Mouse (Mus musculus) embryonic facial prominence, embryonic 13.5 days (tissue): ENCODE results near the gene Phactr3. TPM values are rescaled to one million over a fixed set of nuclear protein-coding genes. Genes with fewer than 3 reads are reported as not detected.

Experiments used
- ATAC-seq: fragments of 200-750 bp; cut with Nextera tagmentation; 2 replicates; pipeline ENCODE4 v1.8.0; 2017; ENCODE audit warnings: low read depth; ENCODE audit not compliant: insufficient number of reproducible peaks, insufficient read depth, low FRiP score, low TSS enrichment
- H3K27ac ChIP-seq: fragments of 300-500 bp; sonication (generic); 2 replicates; pipeline ENCODE4 v1.5.1; 2015; ENCODE audit warnings: moderate library complexity, mild to moderate bottlenecking, inconsistent platforms
- H3K27me3 ChIP-seq: fragments of 300-500 bp; sonication (generic); 2 replicates; pipeline ENCODE4 v1.6.1; 2015; ENCODE audit warnings: mild to moderate bottlenecking, inconsistent platforms
- H3K36me3 ChIP-seq: fragments of 300-500 bp; sonication (generic); 2 replicates; pipeline ENCODE4 v1.6.1; 2015; ENCODE audit warnings: mild to moderate bottlenecking, inconsistent platforms
- H3K4me1 ChIP-seq: fragments of 300-500 bp; sonication (generic); 2 replicates; pipeline ENCODE4 v1.6.1; 2015; ENCODE audit warnings: inconsistent platforms
- H3K4me2 ChIP-seq: fragments of 300-500 bp; sonication (generic); 2 replicates; pipeline ENCODE4 v1.6.1; 2015; ENCODE audit warnings: moderate library complexity, mild to moderate bottlenecking, inconsistent platforms
- H3K4me3 ChIP-seq: fragments of 300-500 bp; sonication (generic); 2 replicates; pipeline ENCODE4 v1.5.1; 2015; ENCODE audit warnings: mild to moderate bottlenecking, inconsistent platforms
- H3K9ac ChIP-seq: fragments of 300-500 bp; sonication (generic); 2 replicates; pipeline ENCODE4 v1.6.1; 2015; ENCODE audit warnings: mild to moderate bottlenecking, inconsistent platforms
- H3K9me3 ChIP-seq: fragments of 300-500 bp; sonication (generic); 2 replicates; pipeline ENCODE4 v1.6.1; 2016; ENCODE audit warnings: inconsistent platforms
- WGBS: fragments of 180-500 bp; shearing (Covaris S2); methylation state at CpG from one replicate; pipeline ENCODE4 v1.1.7; 2015; ENCODE audit warnings: mixed read lengths; 5-methylcytosine and 5-hydroxymethylcytosine counted together
- polyA plus RNA-seq: library from polyadenylated mRNA; unstranded; fragments of >200 nt; fragmentation: Nextera tagmentation; extraction: Ambion mirVana; gene quantifications from 2 replicates; pipeline ENCODE4 v1.2.1, GENCODE M21; 2015

The Phactr3 gene
- polyA plus RNA-seq, 1 experiment from 2014 or later: 2.5 TPM

DNA sequence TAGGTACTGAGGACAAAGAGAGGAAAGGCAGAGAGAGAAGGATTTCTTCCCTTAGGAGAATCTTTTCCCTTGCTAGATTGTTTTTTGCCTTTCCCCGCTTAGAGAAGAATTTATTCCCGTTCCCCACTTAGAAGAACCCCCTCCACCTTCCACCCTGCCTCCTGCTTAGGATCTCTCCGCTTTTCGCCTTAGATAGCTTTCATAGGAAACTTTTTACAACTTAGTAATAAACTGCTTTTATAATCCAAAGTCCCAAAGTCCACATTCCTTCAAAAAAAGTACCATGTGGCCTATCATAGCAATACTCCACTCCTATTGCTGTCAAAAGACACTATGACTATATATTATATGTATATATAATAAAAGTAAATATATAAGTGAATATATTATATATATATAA lies 223.8 kb downstream of the Phactr3 start:
- H3K4me3 ChIP-seq: no peak overlapping the region
- H3K27me3 ChIP-seq: no peaks in the 10 kb centered on the region
- WGBS: 75% methylated on average over 4 of the region's 4 CpGs
- H3K4me2 ChIP-seq: no peak overlapping the region
- H3K27ac ChIP-seq: no peak overlapping the region
- ATAC-seq: no peak
- no peaks in the 10 kb centered on the region for H3K9me3 ChIP-seq
- no peaks in the 10 kb centered on the region for H3K4me1 ChIP-seq
- H3K36me3 ChIP-seq: no peaks in the 10 kb centered on the region
- no peak overlapping the region for H3K9ac ChIP-seq

Other genes starting within 250 kb of the Phactr3 start
- 3.5 and 3.8 TPM in 2 replicates for gene Gm14327, start 221.9 kb upstream of the Phactr3 start, polyA plus RNA-seq
- gene Zfp972, start 193.4 kb upstream of the Phactr3 start, polyA plus RNA-seq: 0.67 and 1.4 TPM in 2 replicates
- 19.3 and 19.9 TPM in 2 replicates for gene Gm14326, start 161.7 kb upstream of the Phactr3 start, polyA plus RNA-seq
- 12.1 and 13.6 TPM in 2 replicates for gene Zfp971, start 95.7 kb upstream of the Phactr3 start, polyA plus RNA-seq
- 20.4 and 22.0 TPM in 2 replicates for gene Zfp931, start 40.5 kb upstream of the Phactr3 start, polyA plus RNA-seq